Mouse (Mus musculus) CD4-positive, CD25-positive, alpha-beta regulatory T cell, adult 4 months (primary cell): ENCODE results near the gene Kcns3. TPM values are rescaled to one million over a fixed set of nuclear protein-coding genes. Genes with fewer than 3 reads are reported as not detected.

Experiments used
- ATAC-seq: one replicate; pipeline ENCODE4 v1.8.0; 2017
- polyA plus RNA-seq, 2 experiments: library from polyadenylated mRNA; unstranded; fragments of 100-300 nt; shearing (Covaris generic); gene quantifications; one replicate each; pipeline ENCODE4 v1.2.1; 2017

The Kcns3 gene
- polyA plus RNA-seq, result not detected

GRCm38 (mm10) chr12:11151015-11151414 is at the start of gene Kcns3:
Gene Kcns3 (minus strand): TSS chr12:11151056.
- no peak for ATAC-seq

GRCm38 (mm10) chr12:11198551-11198950 is 47.7 kb upstream of the Kcns3 start:
- no peak for ATAC-seq

GRCm38 (mm10) chr12:11198026-11198425 is 47.2 kb upstream of the Kcns3 start:
- ATAC-seq, result peak; percentile 28

GRCm38 (mm10) chr12:11196830-11197229 is 46.0 kb upstream of the Kcns3 start:
- ATAC-seq, result peak; percentile 26

GRCm38 (mm10) chr12:11196142-11196597 is 45.3 kb upstream of the Kcns3 start:
- ATAC-seq, result peak; percentile 88

GRCm38 (mm10) chr12:11195031-11195430 is 44.2 kb upstream of the Kcns3 start:
- ATAC-seq, result no peak

GRCm38 (mm10) chr12:11178486-11179154 is 27.8 kb upstream of the Kcns3 start:
- peak; percentile 76 for ATAC-seq

GRCm38 (mm10) chr12:11177408-11178394 is 26.8 kb upstream of the Kcns3 start:
- no peak for ATAC-seq

GRCm38 (mm10) chr12:11158670-11159069 is 7.8 kb upstream of the Kcns3 start:
- no peak for ATAC-seq

GRCm38 (mm10) chr12:11155123-11155522 is 4.3 kb upstream of the Kcns3 start:
- ATAC-seq, result no peak

GRCm38 (mm10) chr12:11153587-11153986 is 2.7 kb upstream of the Kcns3 start:
- no peak for ATAC-seq

- ATAC-seq, result no peak
These were observed 492 bp downstream of the Kcns3 start for GRCm38 (mm10) chr12:11150192-11150935.

- no peak for ATAC-seq
These were observed 1.2 kb downstream of the Kcns3 start for GRCm38 (mm10) chr12:11149421-11150191.

GRCm38 (mm10) chr12:11149121-11149420 is 1.8 kb downstream of the Kcns3 start:
- no peak for ATAC-seq

GRCm38 (mm10) chr12:11144894-11145293 is 6.0 kb downstream of the Kcns3 start:
- no peak for ATAC-seq

GRCm38 (mm10) chr12:11132418-11132817 is 18.4 kb downstream of the Kcns3 start:
- ATAC-seq, result no peak

GRCm38 (mm10) chr12:11129188-11129587 is 21.7 kb downstream of the Kcns3 start:
- ATAC-seq, result no peak

GRCm38 (mm10) chr12:11126186-11126759 is 24.6 kb downstream of the Kcns3 start:
- ATAC-seq, result no peak

- no peak for ATAC-seq
These were observed 49.3 kb downstream of the Kcns3 start for GRCm38 (mm10) chr12:11101565-11101964.

- no peak for ATAC-seq
These were observed 62.1 kb downstream of the Kcns3 start for GRCm38 (mm10) chr12:11088626-11089372.

GRCm38 (mm10) chr12:11086866-11087265 is 64.0 kb downstream of the Kcns3 start:
- ATAC-seq, result no peak
